Mouse (Mus musculus) R1 (cell line): Measurements from ENCODE around the gene Hhipl1.

Experiments
- DNase-seq: peaks from one replicate; pipeline ENCODE4 v3.0.0-alpha.2; 2018; ENCODE audit warnings: low read depth, low spot score

Gene Hhipl1

DNA sequence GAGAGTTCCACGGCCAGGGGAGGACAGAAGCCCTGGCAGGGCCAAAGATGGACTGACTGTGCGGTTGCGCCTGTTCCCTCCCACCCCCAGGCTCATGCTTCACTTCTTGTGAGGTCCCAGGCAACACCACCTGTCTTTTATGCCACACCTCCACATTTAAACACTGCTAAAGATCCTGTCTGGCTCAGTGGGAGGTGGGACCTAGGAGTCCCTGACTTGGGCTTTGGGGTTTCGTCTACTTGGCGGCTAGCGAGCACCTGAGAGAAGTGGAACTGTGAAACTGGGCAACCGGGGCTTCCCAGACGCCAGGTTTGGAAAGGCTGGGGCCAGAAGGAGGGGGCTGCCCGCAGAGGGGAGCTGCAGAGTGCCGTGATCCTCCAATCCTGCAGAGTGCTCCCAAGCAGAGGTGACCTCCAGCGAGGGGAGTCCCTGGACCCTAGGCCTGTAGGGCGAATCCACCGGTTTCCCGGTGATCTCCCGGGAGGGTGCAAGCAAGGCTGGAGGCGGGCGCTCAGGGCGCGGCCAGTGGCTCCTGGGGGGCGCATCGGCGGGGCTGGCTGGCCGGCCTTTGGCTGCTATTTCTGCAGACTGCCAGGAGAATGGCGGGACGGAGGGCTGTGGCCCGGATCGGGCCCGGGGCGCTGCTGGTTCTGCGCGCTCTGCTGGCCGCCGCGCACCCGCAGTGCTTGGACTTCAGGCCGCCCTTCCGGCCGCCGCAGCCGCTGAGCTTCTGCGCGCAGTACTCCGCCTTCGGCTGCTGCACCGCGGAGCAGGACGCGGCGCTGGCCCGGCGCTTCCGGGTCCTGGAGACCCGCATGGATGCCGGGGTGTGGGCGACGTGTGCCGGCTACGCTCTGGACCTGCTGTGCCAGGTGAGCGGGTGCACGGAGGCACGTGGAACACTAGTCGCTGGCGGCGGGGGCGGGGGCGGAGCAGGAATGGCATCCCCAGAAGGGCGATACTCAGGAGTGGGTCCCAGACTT lies at the start of gene Hhipl1:
Gene Hhipl1 (plus strand): TSS at position 459 of the 983 bp plus-strand sequence.
- peak; percentile 47 for DNase-seq

DNA sequence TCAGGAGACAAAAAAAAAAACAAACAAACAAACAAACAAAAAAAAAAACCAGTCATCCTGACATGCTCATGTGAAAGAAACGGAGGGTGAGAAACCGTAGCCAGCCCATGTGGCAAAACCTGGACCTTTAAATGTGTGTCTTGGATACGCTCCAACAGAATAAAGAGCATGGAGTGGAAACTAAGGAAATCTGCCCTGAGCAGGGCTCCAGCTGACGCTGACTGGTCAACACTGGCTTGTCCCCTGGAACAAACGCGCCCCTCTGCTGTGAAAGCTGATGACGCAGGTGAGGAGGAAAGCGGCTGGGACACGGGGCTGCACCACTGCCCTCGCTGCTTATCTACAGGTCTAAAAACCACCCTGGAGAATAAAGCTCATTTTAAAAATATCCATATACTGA lies 49.3 kb upstream of the Hhipl1 start:
- no peak for DNase-seq

DNA sequence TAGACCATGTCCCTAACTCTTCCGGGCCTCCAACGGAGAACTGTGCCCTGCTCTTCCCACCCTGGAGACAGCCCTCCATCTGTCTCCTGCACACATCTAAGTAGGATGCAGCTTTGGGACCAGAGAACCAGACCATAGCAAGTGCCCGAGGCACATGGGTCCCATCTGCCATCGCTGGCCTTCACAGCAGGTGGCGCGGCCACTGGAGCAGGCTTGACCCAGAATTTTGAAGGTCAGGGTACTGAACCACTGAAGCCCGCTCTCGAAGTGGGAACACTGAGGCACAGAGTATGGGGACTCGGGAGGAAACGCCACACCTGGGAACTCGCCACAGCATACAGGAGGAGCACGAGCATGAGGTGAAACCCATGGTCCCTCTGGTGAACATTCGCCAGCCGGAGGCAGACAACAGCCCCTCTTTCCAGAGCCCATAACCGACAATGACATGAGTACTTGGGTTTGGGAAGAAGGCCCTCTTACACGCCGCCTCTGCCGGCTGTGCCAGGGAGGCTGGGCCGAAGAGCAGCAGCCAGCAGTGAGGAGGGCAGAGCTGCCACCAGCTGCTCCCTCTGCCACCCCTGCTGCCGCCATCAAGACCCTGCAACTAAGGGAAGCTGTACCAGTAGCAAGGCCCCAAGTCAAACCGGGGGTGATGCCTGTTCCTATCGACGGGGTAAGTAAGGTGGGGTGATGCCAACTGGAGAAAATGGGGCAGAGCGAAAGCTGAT lies 46.6 kb upstream of the Hhipl1 start:
- no peak for DNase-seq

DNA sequence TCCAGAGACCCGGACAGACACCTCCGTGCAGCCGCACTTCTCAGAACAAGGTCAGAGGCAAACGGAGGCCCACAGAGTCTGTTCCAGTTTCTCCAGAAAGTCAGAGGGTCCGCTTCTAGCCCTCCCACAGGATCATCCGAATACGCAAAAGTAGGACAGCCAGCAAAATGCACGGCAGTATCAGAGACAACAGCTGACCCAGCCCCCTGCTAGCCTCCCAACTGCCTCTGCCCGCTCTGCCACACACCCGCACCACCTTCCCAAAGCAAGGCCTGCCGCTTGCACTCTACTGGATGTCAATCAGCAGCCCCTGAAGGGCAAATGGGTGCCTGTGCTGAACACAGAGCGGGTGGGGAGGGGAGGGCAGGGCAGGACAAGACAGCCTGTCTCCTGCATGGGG lies 45.1 kb upstream of the Hhipl1 start:
- no peak for DNase-seq

DNA sequence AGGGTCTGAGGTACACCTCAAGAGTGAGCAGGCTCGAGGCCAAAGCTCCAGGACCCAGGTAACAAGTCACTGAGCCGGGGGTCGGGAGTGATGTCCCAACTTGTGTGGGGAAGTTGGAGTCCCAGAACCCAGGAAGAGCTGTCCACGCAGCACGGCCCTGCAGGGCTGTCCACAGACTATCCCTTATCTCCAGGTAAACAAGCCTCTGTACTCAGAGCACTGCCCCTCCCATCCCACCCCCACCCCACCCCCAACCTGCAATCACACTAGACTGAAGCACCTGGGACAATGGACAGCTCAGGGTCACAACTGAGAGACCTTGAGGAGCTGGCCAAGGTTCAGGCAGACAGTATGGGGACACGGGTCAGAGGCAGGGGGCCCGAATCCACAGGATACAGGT lies 41.2 kb upstream of the Hhipl1 start:
- DNase-seq = no peak

DNA sequence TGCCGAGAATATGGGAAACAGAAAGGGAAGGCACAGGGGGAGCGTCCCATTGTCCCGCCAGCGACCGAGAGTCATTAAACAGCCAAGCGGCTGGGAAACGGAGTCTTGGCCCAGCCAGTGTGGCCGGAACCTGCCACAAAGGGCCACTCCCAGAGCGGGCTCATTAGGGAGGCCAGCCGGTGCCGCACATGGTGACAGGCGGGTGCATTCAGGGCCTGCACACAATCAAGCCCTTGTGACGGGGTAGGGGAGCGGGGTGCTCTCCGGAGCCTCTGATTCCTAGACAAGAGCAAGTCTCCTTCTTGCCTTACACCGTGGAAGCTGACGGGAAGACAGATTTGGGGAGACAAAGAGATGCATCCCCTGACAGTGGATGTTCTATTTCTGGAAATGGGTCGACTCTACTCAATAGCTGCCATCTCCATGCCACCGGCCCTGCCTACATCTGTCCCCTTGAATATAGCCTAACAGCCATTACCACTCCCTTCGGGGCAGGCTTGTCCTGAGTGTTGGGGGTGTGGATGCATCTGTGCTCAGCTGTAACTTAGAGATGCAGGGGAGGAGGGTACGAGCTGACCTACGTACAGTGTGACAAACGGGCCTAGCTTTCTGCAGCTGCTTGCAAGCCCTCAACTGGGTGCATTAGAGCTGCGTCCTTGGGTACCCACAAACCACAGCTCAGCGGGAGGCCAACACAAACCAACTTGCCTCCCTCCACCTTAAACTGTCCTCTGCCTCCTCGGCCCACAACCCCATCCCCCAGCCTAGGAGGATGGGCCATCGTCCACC lies 40.0 kb upstream of the Hhipl1 start:
- DNase-seq = no peak

DNA sequence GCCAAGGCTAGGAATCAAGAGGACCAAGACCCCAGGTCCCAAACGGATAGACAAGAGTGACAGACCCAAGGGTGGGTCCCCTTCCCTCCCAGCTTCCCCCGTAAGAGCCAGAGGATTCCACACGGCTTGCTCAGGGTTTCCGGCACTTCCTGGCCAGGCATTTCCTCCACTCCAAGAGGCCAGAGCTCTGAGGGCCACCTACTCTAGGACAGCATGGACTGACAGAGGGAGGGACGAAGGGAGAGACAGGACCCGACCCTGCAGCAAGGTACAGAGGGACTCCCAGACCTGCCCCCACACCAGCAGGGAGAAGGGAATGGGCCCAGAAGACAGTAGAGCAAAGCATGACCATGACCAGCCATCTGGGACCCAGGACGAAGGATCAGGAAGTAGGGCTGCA lies 38.4 kb upstream of the Hhipl1 start:
- no peak for DNase-seq

DNA sequence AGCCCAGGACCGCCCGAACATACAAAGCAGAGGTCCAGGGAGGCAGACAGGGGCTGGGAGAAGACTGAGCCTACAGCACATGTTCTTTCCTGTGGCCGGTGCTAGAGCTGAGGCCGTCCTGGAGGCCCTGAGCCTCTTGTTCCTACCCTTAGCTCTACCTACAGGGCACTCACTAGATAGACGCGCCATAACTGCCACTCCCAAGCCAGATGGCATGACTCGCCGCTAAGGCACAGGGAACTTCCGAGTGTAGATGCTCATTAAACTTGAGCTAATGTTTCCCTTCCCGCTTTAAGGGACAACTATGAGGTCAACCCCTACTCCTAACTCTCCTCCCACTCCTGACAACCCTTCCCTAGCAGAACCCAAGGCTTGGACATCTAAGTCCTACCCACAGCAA lies 37.1 kb upstream of the Hhipl1 start:
- DNase-seq = no peak

DNA sequence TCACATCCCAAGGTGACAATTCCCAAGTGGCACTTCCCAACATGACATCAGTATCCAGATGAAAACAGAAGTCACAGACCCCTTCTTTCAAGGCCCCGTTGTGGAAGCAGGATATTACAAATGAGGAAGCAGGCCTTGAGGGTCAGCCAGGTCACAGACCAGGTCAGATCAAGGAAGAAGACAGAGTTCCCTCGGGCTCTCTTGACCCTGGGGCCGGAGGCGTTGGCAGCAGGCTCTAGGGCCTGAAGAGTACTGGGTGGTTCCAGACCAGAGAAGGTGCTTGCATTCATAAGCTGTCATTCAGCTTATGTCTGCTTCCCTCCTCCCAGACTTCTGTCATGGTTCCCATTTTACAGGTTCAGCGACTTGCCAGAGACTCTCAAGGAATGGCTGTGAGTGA lies 36.4 kb upstream of the Hhipl1 start:
- no peak for DNase-seq

DNA sequence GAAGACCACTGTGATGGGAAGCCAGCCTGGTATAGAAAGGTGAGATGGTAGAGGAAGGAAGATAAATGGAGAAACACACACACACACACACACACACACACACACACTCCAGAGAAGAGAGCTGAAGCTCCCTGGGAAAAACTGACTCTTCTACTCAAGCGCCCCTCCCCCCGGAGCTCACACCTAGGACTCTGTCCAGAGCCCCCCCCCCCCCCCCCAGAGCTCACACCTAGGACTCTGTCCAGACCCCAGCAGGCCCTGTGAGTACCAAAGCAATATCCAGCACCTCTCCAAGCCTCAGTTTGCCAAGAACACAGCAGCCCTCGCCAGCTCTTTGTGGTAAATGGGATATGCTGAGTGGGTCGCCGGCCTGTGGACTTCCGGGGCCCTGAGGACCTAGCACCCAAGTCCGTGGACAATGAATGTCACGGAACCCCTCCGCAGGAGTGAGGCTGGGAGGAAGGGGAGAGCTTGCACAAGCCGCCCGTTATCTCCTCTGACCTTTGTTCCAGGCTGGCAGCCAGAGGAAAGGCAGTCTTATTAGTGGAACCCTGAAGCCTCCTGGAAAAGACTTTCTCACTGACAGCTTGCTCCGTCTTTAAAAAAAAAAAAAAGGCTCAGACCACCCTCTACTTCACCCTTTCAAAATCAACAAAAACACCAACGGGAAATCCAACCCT lies 35.7 kb upstream of the Hhipl1 start:
- no peak for DNase-seq

DNA sequence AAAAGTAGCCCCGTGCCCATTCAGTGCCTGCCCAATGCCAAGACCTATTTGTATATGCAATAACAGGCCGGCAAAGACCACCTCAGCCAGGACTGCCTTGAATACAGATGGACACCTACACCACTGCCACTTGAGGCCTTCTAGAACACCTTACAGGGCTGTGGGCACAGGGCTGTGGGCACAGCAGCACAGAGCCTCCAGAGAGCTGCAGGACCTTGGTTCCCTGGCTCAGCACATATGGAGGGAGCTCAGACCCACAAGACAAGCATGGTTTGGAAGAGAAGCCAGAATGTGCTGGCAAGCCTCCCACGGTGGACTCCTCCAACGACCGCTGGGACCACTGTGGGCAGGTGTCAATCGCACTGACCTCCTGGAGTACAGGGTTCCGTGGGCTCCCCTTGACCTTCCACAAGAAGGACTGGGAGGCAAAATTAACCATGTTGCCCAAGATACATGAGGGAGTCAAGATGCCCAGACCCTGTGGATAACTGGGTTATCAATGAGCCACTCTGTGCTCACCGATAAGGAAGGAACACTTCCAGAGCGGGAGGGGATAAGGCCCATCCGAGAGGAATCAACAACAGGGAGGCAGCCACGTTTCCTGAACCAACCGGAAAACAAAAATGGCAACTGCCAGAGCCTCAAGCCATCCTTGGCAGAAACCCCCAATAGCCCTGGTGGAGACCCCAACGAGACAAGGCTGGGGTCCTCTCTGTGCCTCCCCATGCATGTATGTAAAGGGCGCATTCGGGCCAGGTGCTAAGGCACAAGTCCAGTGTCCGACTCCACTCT lies 34.5 kb upstream of the Hhipl1 start:
- DNase-seq = no peak

DNA sequence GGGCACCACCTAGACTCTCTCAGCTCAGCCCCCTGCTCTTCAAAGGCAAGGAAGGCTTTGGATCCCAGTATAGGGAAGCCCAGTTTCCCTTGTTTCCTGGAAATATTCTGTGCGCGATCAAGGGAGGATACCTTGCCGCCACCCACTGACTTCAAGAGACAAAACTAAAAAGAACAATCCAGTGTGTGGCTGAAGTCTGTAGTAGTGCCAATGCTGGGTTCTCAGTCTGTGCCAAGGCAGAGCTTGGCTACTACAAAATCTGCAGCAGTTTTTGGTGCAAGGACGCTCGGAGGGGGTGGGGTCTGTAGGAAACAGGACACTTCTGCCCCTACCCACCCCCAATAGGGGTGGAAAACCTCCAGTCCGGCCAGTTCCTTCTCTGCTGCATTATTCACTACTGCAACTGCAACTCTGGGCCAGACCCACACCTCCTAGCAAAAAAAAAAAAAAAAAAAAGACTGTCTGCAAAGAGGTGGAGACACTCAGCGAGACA lies 33.9 kb upstream of the Hhipl1 start:
- DNase-seq = no peak

DNA sequence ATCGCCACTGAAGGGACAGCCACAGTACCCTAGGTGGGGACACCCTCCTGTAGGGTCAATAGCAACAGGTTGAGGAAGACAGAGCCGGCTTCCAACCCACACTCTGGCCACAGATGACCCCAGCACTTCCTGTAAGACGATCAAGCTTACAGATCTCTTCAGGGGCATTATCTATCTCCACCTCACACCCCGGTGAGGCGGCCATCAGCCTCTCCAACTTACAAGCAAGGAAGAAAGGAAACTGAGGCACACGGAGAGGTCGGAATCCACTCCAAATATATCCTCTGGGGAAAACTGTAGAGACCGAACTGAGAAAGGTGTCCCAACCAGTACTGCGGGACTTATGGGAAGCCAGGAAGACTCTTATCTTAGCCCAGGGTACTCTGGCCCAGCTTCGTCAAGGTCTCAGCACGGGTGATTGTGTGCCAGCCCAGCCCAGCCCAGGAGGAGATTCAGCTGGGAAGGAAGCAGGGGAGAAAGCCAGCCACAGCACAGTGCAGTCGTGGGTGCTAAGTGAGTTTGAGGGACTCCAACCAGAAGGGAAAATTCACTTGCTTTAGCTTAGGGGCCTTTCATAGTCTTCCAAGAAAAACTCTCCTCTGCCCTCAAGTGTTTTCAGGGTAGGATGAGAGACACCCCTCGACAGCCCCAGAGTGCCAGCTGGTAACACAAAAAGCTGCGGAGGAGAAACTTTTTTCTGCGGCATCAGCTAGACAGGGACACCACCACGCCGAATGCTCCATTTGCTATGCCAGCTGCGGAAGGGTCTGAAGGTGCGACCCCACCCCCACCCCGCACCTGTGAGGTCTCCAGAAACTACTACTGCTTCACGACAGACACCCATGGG lies 32.4 kb upstream of the Hhipl1 start:
- DNase-seq = no peak

DNA sequence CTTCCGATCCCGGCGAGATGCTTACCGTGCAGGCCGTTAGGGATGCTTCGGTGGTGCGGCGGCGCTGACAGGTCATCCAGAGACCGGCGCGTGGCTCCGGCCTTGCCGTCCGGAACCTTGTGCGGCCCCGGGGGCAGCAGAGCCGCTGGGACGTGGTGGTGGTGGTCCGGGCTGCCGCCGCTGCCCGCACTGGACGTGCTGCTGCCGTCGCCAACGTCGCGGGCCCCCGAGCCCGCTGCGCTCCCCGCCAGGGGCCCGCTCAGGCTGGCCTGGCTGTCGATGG lies 31.8 kb upstream of the Hhipl1 start:
- no peak for DNase-seq

DNA sequence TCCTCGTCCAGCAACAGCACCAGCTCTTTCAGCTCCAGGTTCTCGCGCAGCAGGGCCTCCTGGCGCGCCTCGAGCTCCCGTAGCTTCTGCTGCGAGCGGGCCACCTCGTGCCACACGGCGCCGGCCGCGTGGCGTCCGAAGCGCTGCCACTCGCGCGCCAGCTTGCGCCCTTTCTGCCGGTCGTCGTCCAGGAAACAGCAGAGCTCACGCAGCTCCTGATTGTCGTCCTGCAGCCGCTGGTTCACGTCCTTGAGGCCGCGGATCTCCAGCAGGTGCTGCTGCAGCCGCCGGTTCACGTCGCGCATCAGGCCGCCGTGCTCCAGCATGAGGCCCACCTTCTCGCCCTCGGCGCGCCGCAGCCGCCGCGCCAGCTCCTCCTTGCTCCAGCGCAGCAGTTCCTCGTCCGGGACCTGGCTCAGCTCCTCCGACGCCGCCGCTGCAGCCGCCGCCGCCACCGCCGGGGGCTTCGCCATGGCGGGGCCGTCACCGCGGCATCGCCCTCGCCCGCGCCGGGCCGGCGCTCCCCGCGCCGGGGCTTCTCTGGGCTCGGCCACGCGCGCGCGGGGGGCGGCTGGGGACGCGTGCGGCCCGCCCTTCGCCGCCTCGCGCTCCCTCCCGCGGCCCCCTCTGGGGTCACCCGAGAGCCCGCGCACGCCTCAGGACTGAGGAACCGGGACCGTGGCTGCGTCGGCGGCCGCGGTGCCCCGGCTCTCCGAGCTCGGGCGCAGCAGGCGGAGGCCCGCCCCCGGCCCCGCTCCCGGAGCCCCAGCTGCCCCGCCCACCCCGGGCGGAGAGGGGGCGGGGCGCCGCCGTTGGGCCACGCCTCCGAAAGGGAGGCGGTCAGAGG lies 31.2 kb upstream of the Hhipl1 start, which contains the start of gene Ccdc85c:
Gene Ccdc85c (minus strand): TSS at position 765 of the 847 bp plus-strand sequence.
- DNase-seq = peak; percentile 67

DNA sequence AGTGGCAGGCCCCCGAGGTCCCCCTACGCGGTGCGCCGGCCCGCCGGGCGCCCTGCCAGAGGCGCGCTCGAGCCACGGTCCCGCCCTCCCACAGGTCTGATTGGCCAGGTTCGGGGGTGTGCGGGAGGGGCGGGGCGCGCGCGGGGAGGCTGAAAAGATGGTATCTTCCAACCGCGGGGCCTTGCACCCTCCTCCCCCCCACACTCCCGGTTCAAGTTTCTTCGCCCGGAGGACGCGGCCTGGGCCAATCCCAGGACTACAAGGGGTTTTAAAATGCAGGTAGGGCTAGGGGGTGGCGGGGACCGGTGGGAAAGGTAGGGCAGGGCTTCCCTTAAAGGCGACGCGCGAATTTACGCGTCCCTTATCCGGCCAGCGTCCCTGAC lies 30.6 kb upstream of the Hhipl1 start:
- DNase-seq = peak; percentile 98

DNA sequence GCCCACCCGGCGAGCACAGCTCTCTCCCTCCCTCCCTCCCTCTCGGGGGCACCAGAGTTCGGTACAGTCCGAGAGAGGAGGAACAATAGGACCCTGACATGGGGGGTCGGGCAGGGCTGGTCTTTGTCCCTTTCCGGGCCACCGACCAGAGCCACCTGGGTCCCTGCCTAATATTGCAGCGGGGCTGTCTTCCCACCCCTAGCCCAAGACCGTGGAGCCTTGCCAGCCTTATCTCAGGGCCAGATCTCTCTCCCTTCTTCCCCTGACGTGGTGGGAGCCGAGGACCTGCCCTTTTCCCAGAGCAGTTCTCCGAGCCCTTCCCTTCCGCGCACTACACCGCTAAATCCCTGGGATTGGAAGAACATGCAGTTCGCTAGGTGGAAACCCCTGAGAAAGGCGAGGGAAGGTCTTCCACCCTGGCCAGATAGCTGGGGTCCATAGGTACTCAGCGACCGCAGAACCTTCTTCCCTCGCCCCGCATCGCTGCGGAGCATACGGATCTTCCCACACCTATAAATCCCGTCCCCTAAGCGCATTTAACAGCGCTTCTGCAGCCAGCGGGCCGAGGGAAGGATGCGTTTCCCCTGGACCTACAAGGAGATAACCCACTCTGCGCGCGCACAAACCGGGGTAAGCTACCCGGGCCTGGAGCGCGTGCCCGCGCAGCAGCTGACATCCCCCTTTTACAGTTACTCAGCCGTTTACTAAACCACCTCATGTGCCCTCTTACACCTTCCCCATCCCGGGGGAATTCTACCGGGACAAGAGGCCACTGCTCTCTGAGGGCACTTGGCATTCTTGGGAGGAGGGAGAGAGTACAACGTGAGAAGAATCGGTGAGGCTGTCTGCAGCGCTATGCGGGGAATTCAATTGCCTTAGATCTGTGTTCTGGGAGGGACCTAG lies 29.9 kb upstream of the Hhipl1 start:
- peak; percentile 43 for DNase-seq
